Mouse (Mus musculus) kidney, adult 2 months (tissue): ENCODE data around the gene Gm5617.

ENCODE experiments used
- CTCF ChIP-seq: fragments of 200-500 bp; conservative IDR thresholded peaks from 2 replicates; pipeline ENCODE4 v1.5.1; 2011; ENCODE audit warnings: low read depth, mild to moderate bottlenecking, control low read depth, low read length, moderate library complexity, mixed read lengths; ENCODE audit not compliant: insufficient read depth, insufficient read length
- POLR2A ChIP-seq: fragments of 200-500 bp; IDR thresholded peaks from one replicate; pipeline ENCODE4 v1.6.1; 2011; ENCODE audit warnings: low read depth, low read length, control low read depth

DNA sequence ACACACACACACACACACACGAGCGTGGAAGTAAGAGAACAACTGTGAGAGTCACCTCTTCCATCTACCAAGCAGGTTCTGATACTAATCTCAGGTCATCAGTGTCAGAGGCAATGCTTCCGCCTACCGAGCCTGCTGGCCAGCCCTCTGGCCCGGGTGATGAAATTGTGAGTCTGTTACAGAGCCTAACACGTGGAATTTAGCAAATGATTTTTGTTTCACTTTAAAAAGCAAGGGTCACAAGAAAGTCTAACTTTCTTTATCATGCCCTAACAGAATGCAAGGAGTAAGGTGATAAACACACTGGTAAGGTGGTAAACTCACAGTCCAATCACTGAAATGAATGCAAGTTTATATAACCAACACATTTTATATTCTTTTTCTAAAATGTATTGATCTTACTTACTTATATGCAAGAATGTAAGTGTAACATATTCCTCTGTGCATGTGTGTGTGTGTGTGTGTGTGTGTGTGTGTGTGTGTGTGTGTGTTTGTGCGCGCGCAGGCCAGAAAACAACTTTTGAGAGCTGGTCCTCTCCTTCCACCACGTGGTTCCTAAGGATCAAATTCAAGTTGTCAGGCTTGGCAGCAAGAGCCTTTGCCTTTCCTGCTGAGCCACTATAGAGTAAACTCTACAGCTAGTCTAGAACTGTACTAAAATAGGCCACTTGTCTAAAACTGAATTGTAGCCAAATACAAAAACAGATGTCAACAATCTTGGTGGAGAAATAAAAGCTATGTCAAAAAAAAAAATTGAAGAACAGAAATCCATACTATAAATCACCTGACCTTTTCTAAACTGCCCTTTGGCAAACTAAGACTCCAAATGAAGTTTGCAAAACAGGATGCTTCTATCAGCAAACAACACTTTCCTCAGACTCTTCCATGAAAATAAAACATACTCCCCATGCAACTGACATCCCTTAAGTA is 18.7 kb upstream of the Gm5617 start:
- TF ChIP-seq CTCF (no peak), POLR2A (no peak)
